Mouse (Mus musculus): ENCODE measurements around the gene Rab44.

Rab44 gene

GRCm38 (mm10) chr17:29135066-29135465 is 21.1 kb downstream of the Rab44 start:
- no peak for DNase-seq (ENCODE audit: low read depth, low spot score)

GRCm38 (mm10) chr17:29136236-29136635 is 22.3 kb downstream of the Rab44 start:
- DNase-seq (ENCODE audit: low read depth, low spot score): no peak

GRCm38 (mm10) chr17:29137906-29138305 is 24.0 kb downstream of the Rab44 start:
- DNase-seq (ENCODE audit: low read depth, low spot score): no peak

- no peak for DNase-seq (ENCODE audit: low read depth, low spot score)
Observed at GRCm38 (mm10) chr17:29141577-29141976, 27.6 kb downstream of the Rab44 start.

- DNase-seq (ENCODE audit: low read depth, low spot score): no peak
Observed at GRCm38 (mm10) chr17:29143266-29143665, 29.3 kb downstream of the Rab44 start.

- DNase-seq (ENCODE audit: low read depth, low spot score): no peak
Observed at GRCm38 (mm10) chr17:29145101-29145500, 31.2 kb downstream of the Rab44 start.

GRCm38 (mm10) chr17:29147273-29147672 is 33.3 kb downstream of the Rab44 start:
- no peak for DNase-seq (ENCODE audit: low read depth, low spot score)

GRCm38 (mm10) chr17:29147773-29148172 is 33.8 kb downstream of the Rab44 start:
- DNase-seq (ENCODE audit: low read depth, low spot score): no peak

- DNase-seq (ENCODE audit: low read depth, low spot score): no peak
Observed at GRCm38 (mm10) chr17:29149766-29150165, 35.8 kb downstream of the Rab44 start.

GRCm38 (mm10) chr17:29152547-29152946 is 38.6 kb downstream of the Rab44 start:
- DNase-seq (ENCODE audit: low read depth, low spot score): no peak

GRCm38 (mm10) chr17:29154247-29154646 is 40.3 kb downstream of the Rab44 start:
- no peak for DNase-seq (ENCODE audit: low read depth, low spot score)

GRCm38 (mm10) chr17:29155355-29156135 is 41.6 kb downstream of the Rab44 start:
- DNase-seq (ENCODE audit: low read depth, low spot score): peak; percentile 78

- DNase-seq (ENCODE audit: low read depth, low spot score): no peak
Observed at GRCm38 (mm10) chr17:29156396-29156795, 42.5 kb downstream of the Rab44 start.

GRCm38 (mm10) chr17:29156866-29157265 is 42.9 kb downstream of the Rab44 start:
- DNase-seq (ENCODE audit: low read depth, low spot score): no peak

- no peak for DNase-seq (ENCODE audit: low read depth, low spot score)
Observed at GRCm38 (mm10) chr17:29158899-29159298, 45.0 kb downstream of the Rab44 start.

- no peak for DNase-seq (ENCODE audit: low read depth, low spot score)
Observed at GRCm38 (mm10) chr17:29159320-29159719, 45.4 kb downstream of the Rab44 start.

- no peak for DNase-seq (ENCODE audit: low read depth, low spot score)
Observed at GRCm38 (mm10) chr17:29159743-29160455, 46.0 kb downstream of the Rab44 start.

- DNase-seq (ENCODE audit: low read depth, low spot score): no peak
Observed at GRCm38 (mm10) chr17:29162334-29162733, 48.4 kb downstream of the Rab44 start.

- no peak for DNase-seq (ENCODE audit: low read depth, low spot score)
Observed at GRCm38 (mm10) chr17:29164469-29165111, 50.6 kb downstream of the Rab44 start.

GRCm38 (mm10) chr17:29165452-29165851 is 51.5 kb downstream of the Rab44 start:
- DNase-seq (ENCODE audit: low read depth, low spot score): no peak

- DNase-seq (ENCODE audit: low read depth, low spot score): no peak
Observed at GRCm38 (mm10) chr17:29165967-29166578, 52.1 kb downstream of the Rab44 start.

GRCm38 (mm10) chr17:29167371-29167770 is 53.4 kb downstream of the Rab44 start:
- DNase-seq (ENCODE audit: low read depth, low spot score): no peak
